In genomic region chr1:133663427-133663826, GRCm38 (mm10) we compare ENCODE assay signal across 14 mouse cellular contexts. TPM values are rescaled to one million over a fixed set of nuclear protein-coding genes. Genes with fewer than 3 reads are reported as not detected.
DNase-seq lines count a peak whose midpoint lies in the region; ATAC-seq and TF ChIP-seq lines count a peak whose summit lies in the region.
"Had no signal": no experiment of that assay in that cellular context is flagged by ENCODE, and none has a peak within 500 bp of the region (broad histone marks: within the 10 kb centered on the region; RNA-seq: fewer than 3 reads in every experiment).

No protein-coding gene starts in this region.

- peak overlapping the region; percentile 68 for H3K27ac ChIP-seq in heart, embryonic 12.5 days (ENCODE audit: poor library complexity, severe bottlenecking)
- no peak overlapping the region for H3K27ac ChIP-seq in heart, adult 2 months
- 0 out of 2 replicates have a peak overlapping the region, but pooled peaks have one; percentile 1 for H3K27ac ChIP-seq in lung, embryonic 15.5 days
- 0 out of 2 replicates have a peak overlapping the region, but pooled peaks have one; percentile 11 for H3K27ac ChIP-seq in embryonic facial prominence, embryonic 15.5 days (replicated peaks)
- H3K27ac ChIP-seq in stomach, embryonic 15.5 days: peak overlapping the region; percentile 71; the same call in 1 of the 2 replicates
- H3K27ac ChIP-seq in hindbrain, postnatal 0 days: no peak overlapping the region
- H3K27ac ChIP-seq: hindbrain, embryonic 14.5 days; kidney, postnatal 0 days; liver, embryonic 14.5 days had no signal

- TF ChIP-seq POLR2A in heart, adult 2 months (IDR thresholded peaks at IDR 0.05; ENCODE audit: insufficient read depth, low read depth, low read length): no peak
- TF ChIP-seq POLR2A in lung, adult 2 months (IDR thresholded peaks at IDR 0.05; ENCODE audit: borderline replicate concordance, extremely low read depth, low read depth, low read length): no peak

- DNase-seq in heart, adult 2 months: no peak
- no peak for DNase-seq in lung, adult 2 months
- no peak for DNase-seq in hindbrain, postnatal 0 days (ENCODE audit: low spot score)
- no peak for DNase-seq in thymus, postnatal 4 days
- DNase-seq: adrenal gland, postnatal 10 days had no signal

- intact Hi-C loops in heart, adult 2 months (cut with DNase I): no loop called here

- peaks cover 28% of the 10 kb centered on the region for H3K4me1 ChIP-seq in heart, embryonic 12.5 days (replicated peaks)
- H3K4me1 ChIP-seq in heart, adult 2 months (ENCODE audit: control insufficient read depth, insufficient read depth, low read length): peaks cover 8% of the 10 kb centered on the region
- H3K4me1 ChIP-seq in lung, embryonic 15.5 days: peaks cover 16% of the 10 kb centered on the region
- H3K4me1 ChIP-seq in lung, adult 2 months (ENCODE audit: control insufficient read depth, insufficient read depth, low read length): peaks cover 9% of the 10 kb centered on the region
- peaks cover 16% of the 10 kb centered on the region for H3K4me1 ChIP-seq in embryonic facial prominence, embryonic 15.5 days
- H3K4me1 ChIP-seq in stomach, embryonic 15.5 days: peaks cover 25% of the 10 kb centered on the region
- peaks cover 8% of the 10 kb centered on the region for H3K4me1 ChIP-seq in hindbrain, postnatal 0 days (ENCODE audit: insufficient read depth, low read length)

- no peaks in the 10 kb centered on the region for H3K27me3 ChIP-seq in heart, embryonic 12.5 days (replicated peaks)
- H3K27me3 ChIP-seq in heart, adult 2 months (ENCODE audit: control insufficient read depth, insufficient read depth, low read length): no peaks in the 10 kb centered on the region
- no peaks in the 10 kb centered on the region for H3K27me3 ChIP-seq in lung, embryonic 15.5 days
- no peaks in the 10 kb centered on the region for H3K27me3 ChIP-seq in embryonic facial prominence, embryonic 15.5 days
- no peaks in the 10 kb centered on the region for H3K27me3 ChIP-seq in stomach, embryonic 15.5 days (replicated peaks)
- no peaks in the 10 kb centered on the region for H3K27me3 ChIP-seq in hindbrain, postnatal 0 days (ENCODE audit: insufficient read depth, low read length)
- H3K27me3 ChIP-seq: megakaryocyte, embryonic 14.5 days had no signal

- H3K9ac ChIP-seq in heart, embryonic 12.5 days: no peak overlapping the region
- H3K9ac ChIP-seq in heart, adult 2 months (ENCODE audit: low read depth, low read length): no peak overlapping the region
- no peak overlapping the region for H3K9ac ChIP-seq in lung, embryonic 15.5 days
- no peak overlapping the region for H3K9ac ChIP-seq in embryonic facial prominence, embryonic 15.5 days
- no peak overlapping the region for H3K9ac ChIP-seq in stomach, embryonic 15.5 days
- no peak overlapping the region for H3K9ac ChIP-seq in hindbrain, postnatal 0 days (replicated peaks; ENCODE audit: low read length)
- H3K9ac ChIP-seq: hindbrain, embryonic 14.5 days; liver, embryonic 14.5 days had no signal

- no peaks in the 10 kb centered on the region for H3K9me3 ChIP-seq in heart, embryonic 12.5 days (replicated peaks)
- H3K9me3 ChIP-seq in lung, embryonic 15.5 days: no peaks in the 10 kb centered on the region
- no peaks in the 10 kb centered on the region for H3K9me3 ChIP-seq in embryonic facial prominence, embryonic 15.5 days (replicated peaks)
- no peaks in the 10 kb centered on the region for H3K9me3 ChIP-seq in stomach, embryonic 15.5 days
- no peaks in the 10 kb centered on the region for H3K9me3 ChIP-seq in hindbrain, postnatal 0 days (ENCODE audit: low read length)
- H3K9me3 ChIP-seq: megakaryocyte, embryonic 14.5 days had no signal

- H3K4me2 ChIP-seq in heart, embryonic 12.5 days: no peak overlapping the region
- no peak overlapping the region for H3K4me2 ChIP-seq in lung, embryonic 15.5 days
- H3K4me2 ChIP-seq in embryonic facial prominence, embryonic 15.5 days (replicated peaks): no peak overlapping the region
- H3K4me2 ChIP-seq in stomach, embryonic 15.5 days: no peak overlapping the region
- no peak overlapping the region for H3K4me2 ChIP-seq in hindbrain, postnatal 0 days (ENCODE audit: low read depth, low read length)
- H3K4me2 ChIP-seq: hindbrain, embryonic 14.5 days had no signal

- 44% methylated on average over 4 of the region's 4 CpGs for WGBS in heart, embryonic 12.5 days
- WGBS in heart, adult 2 months: 66% methylated on average over 4 of the region's 4 CpGs
- 59% methylated on average over 4 of the region's 4 CpGs for WGBS in lung, embryonic 15.5 days
- 64% methylated on average over 4 of the region's 4 CpGs for WGBS in lung, adult 2 months
- WGBS in embryonic facial prominence, embryonic 15.5 days: 60% methylated on average over 4 of the region's 4 CpGs
- 46% methylated on average over 4 of the region's 4 CpGs for WGBS in stomach, embryonic 15.5 days
- 81% methylated on average over 4 of the region's 4 CpGs for WGBS in hindbrain, postnatal 0 days

- TF ChIP-seq CTCF in heart, adult 2 months (IDR thresholded peaks at IDR 0.05): no peak
- no peak for TF ChIP-seq CTCF in lung, adult 2 months (IDR thresholded peaks at IDR 0.05; ENCODE audit: insufficient read depth, low read length)
- no peak for TF ChIP-seq CTCF in hindbrain, postnatal 0 days (IDR thresholded peaks at IDR 0.05; ENCODE audit: low read depth)

- H3K4me3 ChIP-seq in heart, embryonic 12.5 days: no peak overlapping the region
- no peak overlapping the region for H3K4me3 ChIP-seq in heart, adult 2 months
- no peak overlapping the region for H3K4me3 ChIP-seq in lung, embryonic 15.5 days
- H3K4me3 ChIP-seq in lung, adult 2 months (replicated peaks; ENCODE audit: extremely low read depth, low read depth, low read length): no peak overlapping the region
- H3K4me3 ChIP-seq in embryonic facial prominence, embryonic 15.5 days (replicated peaks): no peak overlapping the region
- H3K4me3 ChIP-seq in stomach, embryonic 15.5 days (replicated peaks): no peak overlapping the region
- no peak overlapping the region for H3K4me3 ChIP-seq in hindbrain, postnatal 0 days (ENCODE audit: low read length)
- H3K4me3 ChIP-seq: erythroblast, embryonic 14.5 days; megakaryocyte, embryonic 14.5 days had no signal

- peaks cover 8% of the 10 kb centered on the region for H3K79me2 ChIP-seq in heart, adult 2 months (replicated peaks; ENCODE audit: control insufficient read depth, insufficient read depth, low read length)

- H3K36me3 ChIP-seq in heart, embryonic 12.5 days: peaks cover 14% of the 10 kb centered on the region
- peaks cover 21% of the 10 kb centered on the region for H3K36me3 ChIP-seq in heart, adult 2 months (ENCODE audit: control insufficient read depth, insufficient read depth, low read length)
- peaks cover 10% of the 10 kb centered on the region; the same call in 1 of the 2 replicates for H3K36me3 ChIP-seq in lung, embryonic 15.5 days
- peaks cover 11% of the 10 kb centered on the region; the same call in 1 of the 2 replicates for H3K36me3 ChIP-seq in embryonic facial prominence, embryonic 15.5 days
- H3K36me3 ChIP-seq in stomach, embryonic 15.5 days: peaks cover 3% of the 10 kb centered on the region; the same call in 1 of the 2 replicates
- no peaks in the 10 kb centered on the region; the same call in 1 of the 2 replicates for H3K36me3 ChIP-seq in hindbrain, postnatal 0 days (ENCODE audit: insufficient read depth, low read length)

- no peak for TF ChIP-seq EP300 in heart, adult 2 months (IDR thresholded peaks at IDR 0.05; ENCODE audit: insufficient read depth, low read depth, low read length)

- ATAC-seq in heart, embryonic 12.5 days (ENCODE audit: insufficient number of reproducible peaks, low FRiP score): no peak
- ATAC-seq in lung, embryonic 15.5 days (ENCODE audit: borderline replicate concordance, extremely low read depth, low FRiP score, low TSS enrichment): no peak
- ATAC-seq in embryonic facial prominence, embryonic 15.5 days (ENCODE audit: insufficient number of reproducible peaks, low FRiP score, low TSS enrichment, low read depth): no peak
- ATAC-seq in stomach, embryonic 15.5 days (ENCODE audit: insufficient read depth, low FRiP score, low read depth): 0 out of 2 replicates have a peak, but pooled peaks have one; percentile 18
- no peak for ATAC-seq in hindbrain, postnatal 0 days

RNA-seq across cellular contexts. Expression of gene Gm38394, which starts 2.3 kb away (rescaled TPM):
- polyA plus RNA-seq in heart, embryonic 12.5 days (2016; fragmentation: Nextera tagmentation; extraction: Ambion mirVana): 6.2 and 6.8 TPM in 2 replicates
- total RNA-seq in heart, adult 2 months (2021): 10 to 100 TPM; 14.5 to 15.0 TPM
- polyA plus RNA-seq in heart, adult 2 months (2012; rRNA removed): 2.5 and 6.2 TPM in 2 replicates
- 5.4 TPM in 2 replicates for polyA plus RNA-seq in lung, embryonic 15.5 days (2015; fragmentation: Nextera tagmentation; extraction: Ambion mirVana)
- polyA plus RNA-seq in lung, adult 2 months (2012; rRNA removed): 3.4 and 5.3 TPM in 2 replicates
- polyA plus RNA-seq in embryonic facial prominence, embryonic 15.5 days (2015; fragmentation: Nextera tagmentation; extraction: Ambion mirVana): 5.5 and 6.6 TPM in 2 replicates
- 5.4 and 5.7 TPM in 2 replicates for polyA plus RNA-seq in stomach, embryonic 15.5 days (2015; fragmentation: Nextera tagmentation; extraction: Ambion mirVana)
- total RNA-seq in hindbrain, postnatal 0 days (2014; rRNA removed): 5.1 and 5.3 TPM in 2 replicates
- polyA plus RNA-seq in hindbrain, postnatal 0 days (2015; fragmentation: Nextera tagmentation; extraction: Ambion mirVana): 1.2 and 1.7 TPM in 2 replicates

RNA-seq across cellular contexts. Expression of gene Zbed6, which starts 2.7 kb away (rescaled TPM):
- polyA plus RNA-seq in heart, embryonic 12.5 days (2016; fragmentation: Nextera tagmentation; extraction: Ambion mirVana): not detected in 2 replicates
- 1 to 10 TPM; 3.2 to 3.3 TPM for total RNA-seq in heart, adult 2 months (2021)
- 2.3 and 5.5 TPM in 2 replicates for polyA plus RNA-seq in heart, adult 2 months (2012; rRNA removed)
- polyA plus RNA-seq in lung, embryonic 15.5 days (2015; fragmentation: Nextera tagmentation; extraction: Ambion mirVana): not detected in 2 replicates
- polyA plus RNA-seq in lung, adult 2 months (2012; rRNA removed): 2.0 and 4.6 TPM in 2 replicates
- not detected in 2 replicates for polyA plus RNA-seq in embryonic facial prominence, embryonic 15.5 days (2015; fragmentation: Nextera tagmentation; extraction: Ambion mirVana)
- polyA plus RNA-seq in stomach, embryonic 15.5 days (2015; fragmentation: Nextera tagmentation; extraction: Ambion mirVana): not detected in 2 replicates
- 6.0 and 7.8 TPM in 2 replicates for total RNA-seq in hindbrain, postnatal 0 days (2014; rRNA removed)
- 0.15 and 0.87 TPM in 2 replicates for polyA plus RNA-seq in hindbrain, postnatal 0 days (2015; fragmentation: Nextera tagmentation; extraction: Ambion mirVana)
- polyA plus RNA-seq: erythroblast, embryonic 14.5 days; hindbrain, embryonic 14.5 days; kidney, postnatal 0 days had no signal

RNA-seq across cellular contexts. Expression of gene Lax1, which starts 26.5 kb away (rescaled TPM):
- 0.50 and 0.53 TPM in 2 replicates for polyA plus RNA-seq in heart, embryonic 12.5 days (2016; fragmentation: Nextera tagmentation; extraction: Ambion mirVana)
- total RNA-seq in heart, adult 2 months (2021): under 1 TPM; 0.36 to 0.73 TPM
- 0.45 and 0.47 TPM in 2 replicates for polyA plus RNA-seq in heart, adult 2 months (2012; rRNA removed)
- 0.18 and 0.75 TPM in 2 replicates for polyA plus RNA-seq in lung, embryonic 15.5 days (2015; fragmentation: Nextera tagmentation; extraction: Ambion mirVana)
- polyA plus RNA-seq in lung, adult 2 months (2012; rRNA removed): 1.6 and 2.5 TPM in 2 replicates
- 0.45 and 0.53 TPM in 2 replicates for polyA plus RNA-seq in embryonic facial prominence, embryonic 15.5 days (2015; fragmentation: Nextera tagmentation; extraction: Ambion mirVana)
- polyA plus RNA-seq in stomach, embryonic 15.5 days (2015; fragmentation: Nextera tagmentation; extraction: Ambion mirVana): 0.58 and 0.66 TPM in 2 replicates
- 0.10 TPM in 1 of 2 replicates, not detected in the other for total RNA-seq in hindbrain, postnatal 0 days (2014; rRNA removed)
- polyA plus RNA-seq in hindbrain, postnatal 0 days (2015; fragmentation: Nextera tagmentation; extraction: Ambion mirVana): 0.08 and 0.13 TPM in 2 replicates
- polyA plus RNA-seq: hindbrain, embryonic 14.5 days had no signal

RNA-seq across cellular contexts. Expression of gene Snrpe, which starts 53.3 kb away (rescaled TPM):
- polyA plus RNA-seq in heart, embryonic 12.5 days (2016; fragmentation: Nextera tagmentation; extraction: Ambion mirVana): 421 and 452 TPM in 2 replicates
- 10 to 100 TPM; 65.6 to 70.2 TPM for total RNA-seq in heart, adult 2 months (2021)
- 28.0 and 67.6 TPM in 2 replicates for polyA plus RNA-seq in heart, adult 2 months (2012; rRNA removed)
- polyA plus RNA-seq in lung, embryonic 15.5 days (2015; fragmentation: Nextera tagmentation; extraction: Ambion mirVana): 637 and 708 TPM in 2 replicates
- polyA plus RNA-seq in lung, adult 2 months (2012; rRNA removed): 16.7 and 33.7 TPM in 2 replicates
- polyA plus RNA-seq in embryonic facial prominence, embryonic 15.5 days (2015; fragmentation: Nextera tagmentation; extraction: Ambion mirVana): 524 and 525 TPM in 2 replicates
- 574 and 580 TPM in 2 replicates for polyA plus RNA-seq in stomach, embryonic 15.5 days (2015; fragmentation: Nextera tagmentation; extraction: Ambion mirVana)
- 106 and 109 TPM in 2 replicates for total RNA-seq in hindbrain, postnatal 0 days (2014; rRNA removed)
- polyA plus RNA-seq in hindbrain, postnatal 0 days (2015; fragmentation: Nextera tagmentation; extraction: Ambion mirVana): 415 and 427 TPM in 2 replicates

Comparison
In these comparisons a context has a peak if more than half of its experiments do, and no peak if none do; other contexts are left out.
1. H3K27ac ChIP-seq: peak in heart, embryonic 12.5 days (single experiment), lung, embryonic 15.5 days (single experiment), embryonic facial prominence, embryonic 15.5 days (single experiment) and stomach, embryonic 15.5 days (single experiment); none in heart, adult 2 months (single experiment) and hindbrain, postnatal 0 days (single experiment).